Mouse (Mus musculus): ENCODE measurements around the gene Hydin. TPM values are rescaled to one million over a fixed set of nuclear protein-coding genes. Genes with fewer than 3 reads are reported as not detected.

Gene Hydin
- total and polyA plus RNA-seq, 3 experiments = not detected

GRCm38 (mm10) chr8:110372836-110373235, 106.1 kb downstream of the Hydin start:
- Histone ChIP-seq H3K9me3 (replicated peaks; ENCODE audit: insufficient read depth, low read length) (no peaks in the 10 kb centered on the region), H3K4me3 (ENCODE audit: control insufficient read depth in 1 of 2, insufficient read depth in 1 of 2, low read depth in 2 of 2, low read length in 2 of 2) (no peak overlapping the region), H3K36me3 (ENCODE audit: control insufficient read depth in 1 of 2, insufficient read depth in 2 of 2, low read length in 2 of 2) (no peaks in the 10 kb centered on the region), H3K79me2 (ENCODE audit: control insufficient read depth, insufficient read depth, low read length, poor library complexity) (no peaks in the 10 kb centered on the region), H3K9ac (ENCODE audit: control insufficient read depth, low read depth, low read length, poor library complexity, severe bottlenecking) (no peak overlapping the region), H3K27me3 (ENCODE audit: control insufficient read depth in 1 of 2, insufficient read depth in 2 of 2, low read length in 2 of 2) (no peaks in the 10 kb centered on the region), H3K4me1 (ENCODE audit: control insufficient read depth in 1 of 2, insufficient read depth in 2 of 2, low read length in 2 of 2) (no peaks in the 10 kb centered on the region), H3K27ac (ENCODE audit: control insufficient read depth, low read depth, low read length) (no peak overlapping the region)
- TF ChIP-seq UBTF (IDR thresholded peaks at IDR 0.05; ENCODE audit: borderline replicate concordance, insufficient read depth, low read depth, low read length) = no peak
- TF ChIP-seq RCOR1 (IDR thresholded peaks at IDR 0.05; ENCODE audit: low read depth, low read length) = no peak
- DNase-seq (ENCODE audit: low read depth, low spot score) = no peak

GRCm38 (mm10) chr8:110373695-110374094, 106.9 kb downstream of the Hydin start:
- Histone ChIP-seq H3K27ac (ENCODE audit: control insufficient read depth, low read depth, low read length) (no peak overlapping the region), H3K4me3 (ENCODE audit: control insufficient read depth in 1 of 2, insufficient read depth in 1 of 2, low read depth in 2 of 2, low read length in 2 of 2) (no peak overlapping the region), H3K9ac (ENCODE audit: control insufficient read depth, low read depth, low read length, poor library complexity, severe bottlenecking) (no peak overlapping the region), H3K4me1 (ENCODE audit: control insufficient read depth in 1 of 2, insufficient read depth in 2 of 2, low read length in 2 of 2) (no peaks in the 10 kb centered on the region), H3K36me3 (ENCODE audit: control insufficient read depth in 1 of 2, insufficient read depth in 2 of 2, low read length in 2 of 2) (no peaks in the 10 kb centered on the region), H3K9me3 (replicated peaks; ENCODE audit: insufficient read depth, low read length) (no peaks in the 10 kb centered on the region), H3K27me3 (ENCODE audit: control insufficient read depth in 1 of 2, insufficient read depth in 2 of 2, low read length in 2 of 2) (no peaks in the 10 kb centered on the region), H3K79me2 (ENCODE audit: control insufficient read depth, insufficient read depth, low read length, poor library complexity) (no peaks in the 10 kb centered on the region)
- no peak for DNase-seq (ENCODE audit: low read depth, low spot score)
- no peak for TF ChIP-seq MAZ (IDR thresholded peaks at IDR 0.05; ENCODE audit: low read depth, low read length)
- TF ChIP-seq NELFE (IDR thresholded peaks at IDR 0.05; ENCODE audit: low read depth, low read length) = no peak
- TF ChIP-seq TBP (IDR thresholded peaks at IDR 0.05; ENCODE audit: low read depth, low read length) = no peak
- TF ChIP-seq E2F4 (IDR thresholded peaks at IDR 0.05; ENCODE audit: borderline replicate concordance, low read depth, low read length) = no peak
- TF ChIP-seq GABPA (IDR thresholded peaks at IDR 0.05; ENCODE audit: low read depth, low read length) = no peak
- TF ChIP-seq MEF2A (IDR thresholded peaks at IDR 0.05; ENCODE audit: extremely low read depth, insufficient replicate concordance, low read depth, low read length, poor library complexity, severe bottlenecking) = no peak
- TF ChIP-seq ZC3H11A (IDR thresholded peaks at IDR 0.05; ENCODE audit: low read depth, low read length) = no peak
- no peak for TF ChIP-seq TCF12 (IDR thresholded peaks at IDR 0.05; ENCODE audit: low read depth, low read length)
- TF ChIP-seq JUND (IDR thresholded peaks at IDR 0.05; ENCODE audit: low read depth, low read length) = no peak
- TF ChIP-seq UBTF (IDR thresholded peaks at IDR 0.05; ENCODE audit: borderline replicate concordance, insufficient read depth, low read depth, low read length) = no peak
- TF ChIP-seq ELF1 (IDR thresholded peaks at IDR 0.05; ENCODE audit: low read depth, low read length) = no peak
- no peak for TF ChIP-seq SIN3A (IDR thresholded peaks at IDR 0.05; ENCODE audit: low read length)
- TF ChIP-seq KAT2A (conservative IDR thresholded peaks at IDR 0.05; ENCODE audit: low read depth, low read length) = no peak
- no peak for TF ChIP-seq SMC3 (IDR thresholded peaks at IDR 0.05; ENCODE audit: low read depth, low read length)
- no peak for TF ChIP-seq CHD2 (IDR thresholded peaks at IDR 0.05; ENCODE audit: low read length)
- no peak for TF ChIP-seq ZNF384 (IDR thresholded peaks at IDR 0.05; ENCODE audit: low read depth, low read length)
- TF ChIP-seq MYB (IDR thresholded peaks at IDR 0.05; ENCODE audit: low read depth, low read length) = no peak
- no peak for TF ChIP-seq MAX (IDR thresholded peaks at IDR 0.05; ENCODE audit: low read length)
- TF ChIP-seq POLR2AphosphoS5 (IDR thresholded peaks at IDR 0.05; ENCODE audit: borderline replicate concordance, low read depth, low read length) = no peak
- TF ChIP-seq HCFC1 (IDR thresholded peaks at IDR 0.05; ENCODE audit: low read depth, low read length) = no peak

Data from MEL (cell line).